Mouse (Mus musculus) kidney, adult 2 months (tissue): Measurements from ENCODE around the gene Gm2663.

Experiments used
- CTCF ChIP-seq: fragments of 200-500 bp; conservative IDR thresholded peaks from 2 replicates; pipeline ENCODE4 v1.5.1; 2011; ENCODE audit warnings: low read depth, mild to moderate bottlenecking, control low read depth, low read length, moderate library complexity, mixed read lengths; ENCODE audit not compliant: insufficient read depth, insufficient read length
- POLR2A ChIP-seq: fragments of 200-500 bp; IDR thresholded peaks from one replicate; pipeline ENCODE4 v1.6.1; 2011; ENCODE audit warnings: low read depth, low read length, control low read depth

DNA sequence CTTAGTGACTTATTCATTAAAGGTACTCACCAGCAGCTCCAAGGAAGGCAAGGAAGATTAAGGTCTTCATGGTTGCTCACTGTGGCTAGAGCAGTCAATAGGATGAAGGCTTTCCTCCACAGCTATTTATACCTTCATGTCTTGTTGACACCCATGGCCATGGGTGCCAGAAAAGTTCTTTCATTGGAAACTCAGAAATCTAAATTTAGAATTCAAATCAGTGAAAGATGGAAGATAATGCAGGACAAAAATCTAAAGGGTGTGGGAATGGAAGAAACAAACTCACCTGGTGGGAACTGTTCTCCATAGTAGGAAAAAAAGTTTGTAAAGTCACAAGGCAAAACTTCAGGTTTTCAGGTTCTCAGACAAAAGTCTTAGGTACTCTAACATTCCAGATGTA lies 36.1 kb upstream of the Gm2663 start, which contains the start of gene 2210010C04Rik:
- no peak for TF ChIP-seq POLR2A
- no peak for TF ChIP-seq CTCF
